Mouse (Mus musculus): ENCODE data around the gene Zfp281. TPM values are rescaled to one million over a fixed set of nuclear protein-coding genes. Genes with fewer than 3 reads are reported as not detected.

Zfp281 gene
- total RNA-seq, 2 experiments from 2014 or later, result 26.5 to 28.9 TPM

Other genes starting within 250 kb of the Zfp281 start
- gene Ddx59, start 209.6 kb upstream of the Zfp281 start, total RNA-seq (2021), result 10 to 100 TPM; 10.2 to 10.9 TPM
- 1 to 10 TPM; 1.4 to 1.6 TPM for gene Kif14, start 158.6 kb upstream of the Zfp281 start, total RNA-seq (2021)